ENCODE assay signal across 8 mouse cellular contexts in the genomic region with DNA sequence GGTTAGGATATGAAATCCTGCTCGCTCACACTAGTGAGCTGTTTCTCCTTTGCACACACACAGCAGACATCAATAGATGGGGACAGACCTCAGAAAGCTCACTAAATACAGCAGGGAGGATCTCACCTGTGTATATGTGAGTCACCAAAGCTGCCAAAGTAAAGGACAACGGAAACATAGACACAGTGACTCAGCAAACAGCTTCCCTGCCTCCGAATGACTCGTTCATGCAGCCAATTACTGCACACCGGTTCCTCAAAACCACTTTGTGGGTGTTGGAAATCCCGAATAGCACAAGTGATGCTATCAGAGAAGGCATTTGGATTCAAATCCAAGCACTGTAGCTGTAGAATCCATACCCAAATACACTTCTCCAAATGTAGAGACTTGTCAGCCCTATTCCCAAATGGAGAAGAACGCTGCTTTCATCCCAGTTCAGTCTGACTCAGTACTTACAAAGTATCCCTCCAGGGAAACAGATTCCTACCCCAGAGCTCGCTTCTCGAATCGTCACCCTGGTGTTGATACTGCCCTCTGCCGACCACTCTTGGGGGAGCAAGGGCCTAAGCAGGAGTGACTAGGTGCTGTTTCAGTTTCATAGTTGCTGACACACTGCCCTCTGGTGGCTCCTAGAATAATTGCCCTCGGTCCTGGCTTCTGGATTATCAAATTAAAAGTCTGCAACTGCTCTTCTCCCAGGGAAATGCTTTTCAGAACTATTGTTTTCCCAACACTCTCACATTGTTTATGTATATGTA.
A peak's percentile ranks its signal among the peaks of the same experiment; 100 is the strongest.
DNase-seq lines count a peak whose midpoint lies in the region; ATAC-seq and TF ChIP-seq lines count a peak whose summit lies in the region.

No protein-coding gene starts in this region.

- H3K27ac ChIP-seq in neural tube, embryonic 15.5 days (replicated peaks), result no peak overlapping the region
- no peak overlapping the region for H3K27ac ChIP-seq in intestine, postnatal 0 days (ENCODE audit: low read depth, low read length)
- no peak overlapping the region for H3K27ac ChIP-seq in midbrain, postnatal 0 days (ENCODE audit: low read depth, low read length)

- no peaks in the 10 kb centered on the region for H3K9me3 ChIP-seq in neural tube, embryonic 15.5 days (replicated peaks)
- no peaks in the 10 kb centered on the region for H3K9me3 ChIP-seq in intestine, postnatal 0 days (ENCODE audit: control insufficient read depth)
- no peaks in the 10 kb centered on the region for H3K9me3 ChIP-seq in midbrain, postnatal 0 days (ENCODE audit: low read length)

- no peak overlapping the region for H3K4me3 ChIP-seq in neural tube, embryonic 15.5 days (replicated peaks)
- H3K4me3 ChIP-seq in intestine, postnatal 0 days (ENCODE audit: low read depth, low read length), result no peak overlapping the region
- H3K4me3 ChIP-seq in midbrain, postnatal 0 days (ENCODE audit: low read depth, low read length), result no peak overlapping the region

- ATAC-seq in neural tube, embryonic 15.5 days (ENCODE audit: low FRiP score), result no peak
- ATAC-seq in intestine, postnatal 0 days, result peak; percentile 78
- ATAC-seq in midbrain, postnatal 0 days (ENCODE audit: low FRiP score), result peak; percentile 45; the same call in 1 of the 2 replicates

- intact Hi-C loops in left cerebral cortex, postnatal 25 days (cut with DNase I), result loop anchor here (1.0 to 5.0 kb wide), 5 partner anchors 79 to 371 kb away; no protein-coding TSS in a partner anchor

- H3K36me3 ChIP-seq in neural tube, embryonic 15.5 days, result no peaks in the 10 kb centered on the region
- no peaks in the 10 kb centered on the region for H3K36me3 ChIP-seq in intestine, postnatal 0 days (ENCODE audit: control insufficient read depth, insufficient read depth)
- H3K36me3 ChIP-seq in midbrain, postnatal 0 days (ENCODE audit: insufficient read depth, low read length), result no peaks in the 10 kb centered on the region

- 50% methylated on average over 12 of the region's 12 CpGs for WGBS in neural tube, embryonic 15.5 days
- WGBS in intestine, postnatal 0 days, result 40% methylated on average over 12 of the region's 12 CpGs
- 51% methylated on average over 12 of the region's 12 CpGs for WGBS in midbrain, postnatal 0 days

- H3K4me1 ChIP-seq in neural tube, embryonic 15.5 days, result no peaks in the 10 kb centered on the region
- no peaks in the 10 kb centered on the region for H3K4me1 ChIP-seq in intestine, postnatal 0 days (replicated peaks; ENCODE audit: control insufficient read depth, insufficient read depth, low read length)
- H3K4me1 ChIP-seq in midbrain, postnatal 0 days (ENCODE audit: insufficient read depth, low read length), result no peaks in the 10 kb centered on the region

- H3K9ac ChIP-seq in neural tube, embryonic 15.5 days (replicated peaks), result no peak overlapping the region
- no peak overlapping the region for H3K9ac ChIP-seq in intestine, postnatal 0 days (ENCODE audit: low read depth, low read length)
- H3K9ac ChIP-seq in midbrain, postnatal 0 days (replicated peaks; ENCODE audit: low read length, poor library complexity, severe bottlenecking), result no peak overlapping the region

- peak; percentile 90 for DNase-seq in neural tube, embryonic 10.5 days (ENCODE audit: extremely low spot score, low spot score)
- DNase-seq in embryo, embryonic 10.5 days (ENCODE audit: low spot score), result peak; percentile 96
- peak; percentile 89 to 94 for DNase-seq in gastrocnemius, postnatal 4 days (ENCODE audit: low spot score in 2 of 2)
- DNase-seq in left cerebral cortex, postnatal 25 days (ENCODE audit: low spot score in 2 of 2), result peak; percentile 96 to 98
- DNase-seq in midbrain, postnatal 0 days (ENCODE audit: low spot score), result peak; percentile 86
- DNase-seq in spleen, postnatal 36 days (ENCODE audit: low spot score in 2 of 2), result peak; percentile 59 to 68

- peak; percentile 98 for TF ChIP-seq CTCF in intestine, postnatal 0 days (IDR thresholded peaks at IDR 0.05; ENCODE audit: low read depth)
- peak; percentile 93 for TF ChIP-seq CTCF in midbrain, postnatal 0 days (IDR thresholded peaks at IDR 0.05)

- H3K27me3 ChIP-seq in neural tube, embryonic 15.5 days (replicated peaks), result no peaks in the 10 kb centered on the region
- H3K27me3 ChIP-seq in intestine, postnatal 0 days (replicated peaks; ENCODE audit: control insufficient read depth, insufficient read depth, low read length), result no peaks in the 10 kb centered on the region
- no peaks in the 10 kb centered on the region for H3K27me3 ChIP-seq in midbrain, postnatal 0 days (ENCODE audit: insufficient read depth, low read length)

- no peak overlapping the region for H3K4me2 ChIP-seq in neural tube, embryonic 15.5 days
- no peak overlapping the region for H3K4me2 ChIP-seq in intestine, postnatal 0 days (replicated peaks; ENCODE audit: low read depth)
- no peak overlapping the region for H3K4me2 ChIP-seq in midbrain, postnatal 0 days (ENCODE audit: low read depth, low read length, poor library complexity, severe bottlenecking)
